Mouse (Mus musculus) adrenal gland, postnatal 25 days (tissue): ENCODE results near the gene Fhit. TPM values are rescaled to one million over a fixed set of nuclear protein-coding genes. Genes with fewer than 3 reads are reported as not detected.

ENCODE experiments used
- DNase-seq: peaks from one replicate; pipeline ENCODE4 v3.0.0; 2021; ENCODE audit warnings: mixed read lengths
- total RNA-seq: library from RNA; stranded (reverse); gene quantifications from 2 replicates; pipeline ENCODE4 v1.2.3, GENCODE M21; 2021

Fhit gene
- total RNA-seq, 1 experiment from 2014 or later = 13.8 TPM

DNA sequence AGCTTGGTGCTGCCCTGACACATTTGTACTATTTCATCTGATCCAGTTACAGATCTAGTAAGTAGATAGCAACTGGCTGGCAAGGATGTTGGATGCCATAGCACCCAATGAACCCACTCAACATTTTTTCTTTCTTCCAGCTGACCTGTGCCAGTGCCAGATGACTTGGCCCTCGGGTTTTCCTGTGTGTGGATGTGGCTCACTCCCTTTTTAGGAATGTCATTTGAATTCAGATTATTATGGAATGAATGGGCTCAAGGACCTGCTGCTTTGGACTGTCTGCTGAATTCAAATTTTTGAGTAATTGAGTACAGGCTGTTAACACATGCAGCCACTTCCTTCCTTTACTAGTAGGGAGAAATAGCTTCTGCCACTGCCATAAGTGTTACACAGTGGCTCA, 1489.1 kb downstream of the Fhit start:
- no peak for DNase-seq

- no peak for DNase-seq
Observed at GRCm38 (mm10) chr14:9671776-9672175, 1490.1 kb downstream of the Fhit start.

- DNase-seq = no peak
Observed at GRCm38 (mm10) chr14:9669766-9670165, 1492.1 kb downstream of the Fhit start.

DNA sequence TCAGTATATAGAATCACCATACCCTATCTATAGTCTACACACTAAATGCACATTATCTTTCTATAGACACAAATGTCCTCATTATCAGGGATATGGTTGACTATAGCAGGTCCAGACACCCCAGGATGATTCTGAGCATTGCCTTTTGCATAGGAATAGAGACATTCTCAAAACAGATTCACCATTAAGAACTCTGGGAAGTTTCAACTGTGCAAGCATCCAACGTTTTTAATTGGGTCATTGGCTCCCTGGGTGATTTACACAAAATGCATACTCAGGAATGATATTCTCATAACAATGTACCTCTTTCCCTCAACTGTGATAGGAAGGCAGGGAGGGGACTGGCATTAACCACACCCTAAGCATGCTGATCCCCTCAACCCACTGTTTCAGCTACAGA, 1503.4 kb downstream of the Fhit start:
- DNase-seq = no peak

DNA sequence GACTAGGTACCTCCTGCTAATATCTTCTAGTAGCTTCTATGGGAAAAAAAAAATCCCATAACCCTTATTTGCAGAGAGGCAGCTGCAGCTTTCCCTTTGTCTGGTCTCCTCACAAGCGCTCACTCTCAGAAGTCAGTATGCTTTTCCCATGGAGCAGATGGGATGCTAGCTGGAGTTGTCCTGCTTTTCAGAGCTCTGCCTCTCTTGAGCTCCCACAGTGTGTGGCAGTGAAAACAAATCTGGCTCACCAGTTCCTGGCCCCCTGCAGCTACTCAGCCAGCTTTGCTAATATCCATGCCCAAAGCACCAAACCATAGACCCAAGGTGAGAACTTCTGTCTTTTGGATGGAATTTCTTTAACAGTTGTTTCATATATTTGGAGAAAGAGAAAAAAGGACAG, 1510.4 kb downstream of the Fhit start:
- DNase-seq = no peak

GRCm38 (mm10) chr14:9648416-9648815, 1513.4 kb downstream of the Fhit start:
- DNase-seq = no peak

DNA sequence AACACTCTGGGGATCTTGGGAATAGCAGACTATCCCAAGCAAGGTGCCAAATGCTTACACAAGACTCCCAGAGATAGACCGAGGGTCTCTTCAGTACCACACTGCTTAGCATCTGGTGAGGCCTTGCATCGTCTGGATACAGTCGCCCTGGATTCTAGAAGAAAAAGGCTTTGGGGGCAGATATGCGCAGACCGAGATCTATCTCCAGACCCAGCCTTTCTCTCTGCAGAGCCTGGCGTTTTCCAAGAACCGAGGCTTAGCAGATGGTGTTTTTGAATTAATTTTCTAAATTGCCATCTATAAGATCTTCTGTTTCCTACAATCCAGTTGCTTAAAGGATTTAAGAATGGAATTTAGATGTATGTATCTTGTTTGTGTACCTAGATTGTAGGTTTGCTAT, 1515.6 kb downstream of the Fhit start:
- no peak for DNase-seq

DNA sequence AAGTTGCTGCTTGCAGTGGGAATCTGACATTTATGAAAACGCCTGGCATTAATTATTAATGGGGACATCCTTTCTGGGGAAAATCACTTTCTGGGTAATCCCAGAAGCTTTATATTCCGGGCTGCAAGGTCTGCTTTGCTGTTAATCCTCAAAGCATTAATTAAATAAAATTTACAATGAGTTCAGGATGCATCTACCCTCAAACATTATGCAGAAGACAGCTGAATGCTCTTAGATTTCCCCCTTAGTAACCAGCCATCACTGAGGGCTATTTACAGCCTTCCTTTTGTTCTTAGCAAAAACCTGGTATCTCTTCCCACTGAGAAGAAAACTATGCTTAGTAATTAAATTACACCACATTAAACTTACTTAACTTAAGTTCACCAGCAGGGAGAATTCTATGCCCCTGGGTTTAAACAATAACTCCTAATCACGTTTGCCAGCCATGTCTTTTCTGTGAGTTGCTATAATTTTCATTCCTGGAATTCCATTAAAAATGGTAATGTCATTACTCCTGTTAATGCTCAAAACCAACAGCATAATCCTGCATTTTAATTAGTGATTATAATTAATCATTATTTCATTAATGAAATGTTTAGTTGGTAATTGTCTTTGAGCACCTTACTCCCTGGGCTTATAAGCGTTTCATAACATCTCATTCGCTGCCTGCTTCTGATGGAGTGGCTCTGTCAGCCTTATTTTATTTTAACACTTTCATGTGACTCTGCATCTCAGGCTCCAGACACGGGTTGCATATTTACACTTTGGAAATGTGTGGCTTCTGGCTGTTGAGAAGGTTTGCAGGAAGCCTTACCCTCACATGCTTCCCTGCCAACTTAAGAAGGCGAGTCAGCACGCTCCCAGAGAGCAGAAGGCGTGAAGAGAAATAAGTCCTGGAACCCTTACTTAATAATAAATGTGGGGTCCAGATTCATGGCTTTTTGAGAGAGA, 1517.3 kb downstream of the Fhit start:
- DNase-seq = no peak

GRCm38 (mm10) chr14:9643700-9644099, 1518.1 kb downstream of the Fhit start:
- no peak for DNase-seq

- no peak for DNase-seq
Observed at GRCm38 (mm10) chr14:9642628-9643027, 1519.2 kb downstream of the Fhit start.

DNA sequence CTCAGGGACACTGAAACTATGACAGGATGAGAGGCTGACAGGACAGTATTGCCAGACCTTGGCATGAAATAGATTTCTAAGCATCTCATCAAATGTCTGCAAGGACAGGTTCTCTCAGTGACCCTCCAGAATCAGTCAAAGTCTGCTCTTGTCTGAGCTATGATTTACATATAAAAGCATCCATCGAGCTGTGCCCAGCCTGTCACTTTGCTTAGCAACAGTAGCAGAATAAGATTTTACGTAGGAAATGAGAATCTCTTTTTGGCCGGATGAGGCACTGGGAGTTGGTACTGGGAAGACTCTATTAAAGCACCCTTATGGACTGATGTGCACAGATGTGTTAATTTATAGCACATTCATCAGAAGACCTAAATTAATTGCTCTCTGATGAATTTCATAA, 1519.8 kb downstream of the Fhit start:
- DNase-seq = no peak

- no peak for DNase-seq
Observed at GRCm38 (mm10) chr14:9634247-9634991, 1527.4 kb downstream of the Fhit start.

GRCm38 (mm10) chr14:9632537-9632936, 1529.3 kb downstream of the Fhit start:
- DNase-seq = no peak

DNA sequence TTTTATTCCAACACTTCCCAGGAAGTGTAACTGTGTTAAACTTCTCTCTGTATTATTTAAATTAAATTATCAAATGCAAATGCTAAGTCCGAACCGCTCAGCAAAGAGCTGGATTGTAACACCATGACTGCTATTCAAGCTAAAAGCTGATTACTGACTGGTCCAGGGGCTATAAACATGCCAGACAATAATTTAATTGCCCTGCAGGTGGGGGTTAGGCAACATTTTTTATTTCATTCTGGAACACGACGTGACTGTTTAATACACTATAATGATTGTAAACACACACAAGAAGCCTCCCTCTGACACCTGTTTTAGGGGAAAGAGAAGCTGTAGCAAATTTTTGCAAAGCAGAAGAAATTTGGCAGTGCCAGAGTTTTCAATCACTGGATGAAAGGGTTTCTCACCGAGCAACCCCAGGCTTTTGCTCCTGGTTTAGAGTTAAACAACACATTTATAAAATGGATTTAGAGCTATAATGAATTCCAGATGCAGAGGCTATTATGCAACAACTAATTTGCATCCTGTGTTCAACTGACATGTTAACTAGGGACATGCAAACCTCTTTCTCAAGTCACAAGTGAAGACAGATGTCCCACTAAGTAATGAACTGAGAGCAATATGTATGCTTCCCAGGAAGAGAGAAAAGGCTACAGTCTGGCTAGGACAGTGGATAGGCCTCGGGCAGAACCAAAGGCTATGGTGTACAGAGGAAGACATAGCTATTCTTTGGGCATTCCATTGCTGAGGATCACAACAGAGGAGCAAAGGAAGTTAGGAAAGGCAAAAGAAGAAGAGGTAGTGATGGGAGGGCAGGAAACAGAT, 1538.4 kb downstream of the Fhit start:
- DNase-seq = no peak

GRCm38 (mm10) chr14:9620902-9621540, 1540.8 kb downstream of the Fhit start:
- DNase-seq = no peak

- no peak for DNase-seq
Observed at GRCm38 (mm10) chr14:9619840-9620239, 1542.0 kb downstream of the Fhit start.

- no peak for DNase-seq
Observed at GRCm38 (mm10) chr14:9613126-9613525, 1548.7 kb downstream of the Fhit start.

GRCm38 (mm10) chr14:9609120-9609519, 1552.7 kb downstream of the Fhit start:
- no peak for DNase-seq

DNA sequence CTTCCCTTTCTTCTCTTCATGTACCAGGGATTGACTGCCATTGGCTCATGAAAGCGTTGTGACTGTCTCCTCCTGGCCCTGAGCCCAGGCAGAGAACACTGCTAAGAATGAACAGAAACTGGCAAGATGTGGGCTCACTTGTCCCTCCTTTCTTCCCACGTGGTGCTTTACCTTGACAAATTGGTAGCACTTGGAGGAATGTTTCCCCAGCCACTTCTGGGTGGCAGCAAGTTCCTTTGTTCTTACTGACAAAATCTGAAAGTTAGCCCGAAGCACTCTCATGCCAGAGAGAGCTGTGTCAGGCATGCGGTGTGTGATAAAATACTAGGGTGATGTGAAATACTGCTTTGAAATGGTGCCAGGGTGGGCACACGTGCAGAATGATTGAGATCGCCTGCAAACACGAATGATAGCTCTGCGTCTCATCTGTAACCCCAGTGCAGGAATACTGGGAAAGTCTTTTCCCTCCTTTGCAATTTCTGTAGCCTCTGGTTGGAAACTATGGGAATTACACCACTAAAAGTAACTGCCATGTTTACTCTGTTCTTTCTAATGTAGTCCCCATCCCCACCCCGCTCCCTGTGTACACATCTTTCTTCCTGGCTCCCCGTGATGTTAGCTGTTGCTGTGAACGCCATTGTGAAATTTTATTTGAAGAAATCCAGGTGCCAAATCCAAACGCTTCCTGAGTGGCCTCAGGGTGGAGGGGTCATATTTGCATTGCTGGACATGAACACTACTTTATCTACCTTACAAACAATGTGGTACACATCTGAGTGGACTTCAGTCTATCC, 1555.1 kb downstream of the Fhit start:
- DNase-seq = peak; percentile 40

GRCm38 (mm10) chr14:9600271-9600670, 1561.6 kb downstream of the Fhit start:
- DNase-seq = no peak

GRCm38 (mm10) chr14:9597460-9597977, 1564.3 kb downstream of the Fhit start:
- no peak for DNase-seq
